Mouse (Mus musculus) forebrain, embryonic 15.5 days (tissue): ENCODE data around the gene Asxl1. TPM values are rescaled to one million over a fixed set of nuclear protein-coding genes. Genes with fewer than 3 reads are reported as not detected.

ENCODE experiments used
- ATAC-seq: fragments of 200-750 bp; cut with Nextera tagmentation; replicated peaks from 2 replicates; pipeline ENCODE4 v1.8.0; 2017; ENCODE audit warnings: mild to moderate bottlenecking, moderate TSS enrichment, moderate library complexity
- H3K27ac ChIP-seq: fragments of 300-500 bp; sonication (generic); replicated peaks from 2 replicates; pipeline ENCODE4 v1.5.1; 2015; ENCODE audit warnings: mild to moderate bottlenecking, inconsistent platforms
- H3K27me3 ChIP-seq: fragments of 300-500 bp; sonication (generic); 2 replicates; pipeline ENCODE4 v1.6.1; 2015; ENCODE audit warnings: inconsistent platforms
- H3K36me3 ChIP-seq: fragments of 300-500 bp; sonication (generic); 2 replicates; pipeline ENCODE4 v1.6.1; 2015; ENCODE audit warnings: mild to moderate bottlenecking, inconsistent platforms
- H3K4me1 ChIP-seq: fragments of 300-500 bp; sonication (generic); 2 replicates; pipeline ENCODE4 v1.6.1; 2015; ENCODE audit warnings: inconsistent platforms
- H3K4me2 ChIP-seq: fragments of 300-500 bp; sonication (generic); replicated peaks from 2 replicates; pipeline ENCODE4 v1.6.1; 2015; ENCODE audit warnings: mild to moderate bottlenecking, inconsistent platforms
- H3K4me3 ChIP-seq: fragments of 300-500 bp; sonication (generic); 2 replicates; pipeline ENCODE4 v1.5.1; 2015; ENCODE audit warnings: mild to moderate bottlenecking, inconsistent platforms
- H3K9ac ChIP-seq: fragments of 300-500 bp; sonication (generic); replicated peaks from 2 replicates; pipeline ENCODE4 v1.6.1; 2015; ENCODE audit warnings: mild to moderate bottlenecking, inconsistent platforms
- H3K9me3 ChIP-seq: fragments of 300-500 bp; sonication (generic); 2 replicates; pipeline ENCODE4 v1.6.1; 2016; ENCODE audit warnings: inconsistent platforms
- WGBS: fragments of 180-500 bp; shearing (Covaris S2); methylation state at CpG from one replicate; pipeline ENCODE4 v1.1.7; 2015; ENCODE audit warnings: mixed read lengths; 5-methylcytosine and 5-hydroxymethylcytosine counted together
- polyA plus RNA-seq: library from polyadenylated mRNA; unstranded; fragments of >200 nt; fragmentation: Nextera tagmentation; extraction: Ambion mirVana; gene quantifications from 2 replicates; pipeline ENCODE4 v1.2.1, GENCODE M21; 2015

Gene Asxl1
- polyA plus RNA-seq, 1 experiment from 2014 or later: 13.1 TPM

- Histone ChIP-seq H3K4me1 (peaks cover 12% of the 10 kb centered on the region), H3K9me3 (no peaks in the 10 kb centered on the region), H3K4me3 (no peak overlapping the region), H3K36me3 (no peaks in the 10 kb centered on the region), H3K4me2 (no peak overlapping the region), H3K27me3 (no peaks in the 10 kb centered on the region), H3K27ac (no peak overlapping the region), H3K9ac (no peak overlapping the region)
- 83% methylated on average over 6 of the region's 6 CpGs for WGBS
- no peak for ATAC-seq
Measured at GRCm38 (mm10) chr2:153448519-153448918, 102.9 kb downstream of the Asxl1 start.

Other genes with a start within 250 kb of the Asxl1 start
- 1.2 and 1.4 TPM in 2 replicates for gene Hck, start 237.4 kb upstream of the Asxl1 start, polyA plus RNA-seq
- 70.0 and 71.9 TPM in 2 replicates for gene Tm9sf4, start 184.5 kb upstream of the Asxl1 start, polyA plus RNA-seq
- 29.4 and 33.1 TPM in 2 replicates for gene Tspyl3, start 120.4 kb upstream of the Asxl1 start, polyA plus RNA-seq
- gene Plagl2, start 104.4 kb upstream of the Asxl1 start, polyA plus RNA-seq: 6.8 and 7.7 TPM in 2 replicates
- 5.7 and 6.6 TPM in 2 replicates for gene Pofut1, start 104.3 kb upstream of the Asxl1 start, polyA plus RNA-seq
- 18.7 and 19.0 TPM in 2 replicates for gene Kif3b, start 54.4 kb upstream of the Asxl1 start, polyA plus RNA-seq
- not detected in 2 replicates for gene 4930404H24Rik, start 147.0 kb downstream of the Asxl1 start, polyA plus RNA-seq
- 44.1 and 44.8 TPM in 2 replicates for gene Nol4l, start 184.1 kb downstream of the Asxl1 start, polyA plus RNA-seq